Mouse (Mus musculus) 3T3-L1 (cell line): ENCODE measurements at regions not wholly inside any gene's neighbourhood (a gene's known extent, or its start where the extent isn't known, plus 50 kb on each side); places are given as distances from the start of the nearest gene placed in this dataset.

Experiments used
- DNase-seq: peaks from one replicate; pipeline ENCODE4 v3.0.0-alpha.2; 2015; ENCODE audit warnings: low read depth, low spot score

DNA sequence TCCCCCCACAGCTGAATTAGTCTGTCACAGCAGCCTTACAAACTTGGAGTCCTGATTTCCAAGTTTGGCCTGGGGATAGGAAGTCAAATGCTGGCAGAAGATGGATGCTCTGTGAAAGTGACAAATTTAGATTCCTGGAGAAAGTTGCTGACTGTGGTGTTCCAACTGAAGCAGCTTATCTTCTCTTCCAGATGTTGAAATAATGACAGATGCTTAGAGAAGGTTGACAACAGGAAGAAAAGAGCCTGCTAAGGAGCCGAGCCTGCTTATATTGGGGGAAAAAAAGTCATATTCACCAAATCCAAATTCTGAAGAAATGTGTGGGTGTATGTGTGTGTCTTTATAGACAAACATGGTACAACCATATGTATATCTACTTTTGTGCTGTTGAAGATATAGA lies 1380.4 kb upstream of the Cdh8 start:
- DNase-seq, result no peak

DNA sequence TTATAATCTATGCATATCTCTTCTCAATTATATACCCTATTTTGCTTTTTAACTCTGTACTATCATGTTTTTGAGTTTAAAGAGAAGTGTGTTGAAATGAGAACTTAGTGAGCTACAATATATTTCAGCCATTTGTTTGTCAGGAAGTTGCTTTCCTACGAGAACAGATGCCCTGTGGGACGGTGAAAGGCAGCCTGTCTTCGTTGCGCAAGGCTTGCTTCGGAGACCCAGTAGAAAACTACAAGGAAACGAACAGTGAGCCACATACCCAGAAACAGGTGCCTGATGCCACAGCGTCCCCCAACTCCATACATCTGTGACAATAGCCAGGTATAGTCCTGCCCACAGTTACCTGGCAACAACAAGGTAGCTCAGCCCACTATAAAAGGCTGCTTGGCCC lies 1377.7 kb upstream of the Cdh8 start:
- DNase-seq, result no peak

DNA sequence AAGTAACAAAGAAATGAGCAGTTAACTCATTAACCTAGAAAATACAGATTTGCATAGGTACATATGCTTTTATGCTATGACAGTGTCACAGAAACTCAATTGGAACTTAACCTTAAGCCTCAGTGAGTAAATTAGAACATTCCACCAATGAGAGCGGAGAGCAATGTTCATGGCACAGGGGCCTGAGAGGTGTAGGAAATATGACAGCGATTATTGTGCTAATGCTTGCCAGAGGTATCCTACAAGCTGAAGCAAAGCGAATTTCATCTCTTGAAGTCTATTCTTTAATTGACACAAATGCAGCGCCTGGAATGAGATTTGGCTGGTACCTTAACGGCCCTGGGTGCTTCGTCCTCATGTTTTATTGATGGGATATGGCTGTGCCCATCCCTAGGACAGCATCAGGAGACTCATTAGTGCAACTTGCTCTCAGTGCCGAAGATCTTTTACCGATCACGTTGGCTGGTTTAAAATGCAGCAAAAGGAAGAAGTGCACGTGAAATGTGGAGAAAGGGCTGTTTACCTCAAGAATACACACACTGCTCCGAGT lies 1374.4 kb upstream of the Cdh8 start:
- DNase-seq, result no peak

DNA sequence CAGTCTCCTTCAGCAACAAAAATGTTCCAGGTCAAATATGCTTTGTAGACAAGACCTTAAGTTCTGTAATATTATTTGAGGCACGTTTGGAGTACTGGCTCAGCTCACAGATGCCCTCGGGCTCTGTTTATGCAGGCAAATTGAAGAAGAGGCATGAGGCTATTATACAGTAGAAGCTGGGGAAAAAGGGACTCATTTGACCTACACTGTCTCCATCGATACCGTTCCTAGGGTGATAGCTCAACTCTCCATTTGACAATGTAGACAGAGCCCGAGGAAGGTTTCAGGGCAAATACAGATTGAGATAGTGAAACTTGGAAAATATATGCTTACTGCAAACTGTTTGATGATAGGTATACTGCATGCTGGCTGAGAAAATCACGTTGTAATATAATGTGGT lies 1371.9 kb upstream of the Cdh8 start:
- DNase-seq, result no peak

DNA sequence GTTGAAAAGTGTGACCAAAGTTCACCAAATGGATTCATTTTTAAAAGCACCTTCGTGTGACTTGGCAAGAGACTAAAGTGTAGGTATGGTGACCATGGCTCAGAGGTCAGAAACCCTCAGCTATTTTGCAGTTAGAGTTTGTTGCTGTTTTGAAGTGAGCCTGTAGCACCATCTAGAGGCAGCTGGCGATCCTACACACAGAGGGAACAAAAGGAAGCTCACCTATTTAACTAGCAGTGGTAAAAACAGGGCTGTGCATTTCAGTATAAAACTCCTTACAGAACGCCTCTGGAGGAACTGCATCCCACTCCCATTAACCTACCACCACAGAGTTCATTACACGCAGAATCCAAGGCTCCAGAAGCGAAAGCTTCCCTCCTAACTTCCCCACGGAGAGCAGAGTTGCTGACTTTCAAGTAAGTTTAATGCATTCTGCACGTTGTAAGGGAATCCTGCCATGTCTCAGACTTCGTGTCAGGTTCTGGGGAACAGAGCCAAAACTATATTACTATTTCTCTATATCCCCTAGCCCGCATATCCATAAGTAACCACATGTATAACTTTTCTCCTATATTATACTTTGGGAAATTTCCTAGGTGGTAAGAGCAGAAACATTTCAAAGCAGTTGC lies 1356.6 kb upstream of the Cdh8 start:
- peak; percentile 64 for DNase-seq

DNA sequence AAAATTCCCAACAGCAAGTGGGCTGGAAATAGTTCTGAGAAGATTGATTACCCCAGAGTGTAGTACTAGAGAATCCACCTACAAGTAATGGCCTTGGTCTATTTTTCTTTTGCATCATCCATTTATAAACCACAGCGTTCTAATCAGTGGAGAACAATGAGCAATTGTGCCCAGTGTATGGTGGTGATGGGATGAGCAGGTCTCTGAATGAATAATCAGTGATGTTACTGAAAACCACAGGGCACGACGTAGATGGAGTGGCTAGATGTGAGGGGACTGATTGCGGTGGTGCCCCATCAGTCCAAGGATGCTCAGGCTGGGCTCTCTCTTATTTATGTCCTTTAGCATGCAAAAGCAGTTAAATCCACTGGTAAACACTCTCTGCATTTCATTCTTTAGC lies 1353.3 kb upstream of the Cdh8 start:
- DNase-seq, result no peak

DNA sequence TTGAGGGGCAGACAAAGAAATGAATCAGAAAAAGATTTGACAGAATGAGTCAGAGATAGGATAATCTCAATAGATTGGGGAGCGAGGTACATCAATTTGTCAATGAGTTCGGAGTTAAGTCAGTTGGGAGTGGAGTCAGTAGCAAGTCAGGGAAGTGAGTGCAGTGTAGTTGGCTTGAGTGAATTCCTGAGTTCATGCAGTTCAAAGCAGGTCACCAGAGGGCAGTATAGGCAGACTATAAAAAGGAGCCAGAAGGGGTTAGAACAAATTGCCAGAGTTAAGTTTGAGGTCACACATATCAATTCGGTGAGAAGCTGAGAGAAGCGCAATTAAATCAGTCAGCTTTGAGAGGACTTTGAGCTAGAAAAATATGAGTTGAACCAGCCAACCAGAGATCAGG lies 1317.7 kb upstream of the Cdh8 start:
- DNase-seq, result peak; percentile 14

DNA sequence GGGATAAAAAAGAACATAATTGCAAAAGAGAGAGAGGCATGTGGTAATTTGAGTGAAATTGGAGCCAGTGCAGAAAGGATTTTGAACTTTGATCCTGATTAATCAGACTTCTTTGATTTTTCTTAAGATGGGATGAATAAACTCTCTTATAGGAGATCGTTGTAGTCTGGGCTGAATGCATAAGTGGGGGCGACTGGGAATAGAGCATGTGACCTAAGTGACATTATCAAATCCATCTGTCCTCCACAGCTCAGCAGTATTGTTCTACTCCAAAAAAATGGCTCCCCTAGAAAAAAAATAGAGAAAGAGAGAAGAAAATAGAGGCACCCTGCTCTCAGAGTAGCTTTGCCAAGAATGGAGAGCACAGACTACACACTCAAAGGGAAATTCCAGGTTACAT lies 1286.1 kb upstream of the Cdh8 start:
- no peak for DNase-seq

DNA sequence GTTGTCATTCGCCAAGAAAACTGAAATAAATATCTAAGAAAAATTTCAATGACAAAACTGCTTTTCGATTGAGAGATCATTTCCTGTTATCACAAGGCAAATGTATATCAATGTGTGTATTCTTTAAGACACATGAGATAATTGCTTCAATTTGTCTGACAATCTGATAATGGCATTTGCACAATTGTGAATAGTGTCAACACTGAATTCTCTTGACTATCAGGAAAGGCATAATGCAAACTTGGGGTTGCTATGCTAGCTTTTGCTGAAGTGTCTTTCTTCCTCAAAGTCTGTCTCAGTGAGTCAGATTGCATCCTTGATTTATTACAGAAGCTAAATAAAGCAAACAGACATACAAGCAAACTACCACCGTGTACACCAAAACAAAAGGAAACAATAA lies 1278.8 kb upstream of the Cdh8 start:
- no peak for DNase-seq

DNA sequence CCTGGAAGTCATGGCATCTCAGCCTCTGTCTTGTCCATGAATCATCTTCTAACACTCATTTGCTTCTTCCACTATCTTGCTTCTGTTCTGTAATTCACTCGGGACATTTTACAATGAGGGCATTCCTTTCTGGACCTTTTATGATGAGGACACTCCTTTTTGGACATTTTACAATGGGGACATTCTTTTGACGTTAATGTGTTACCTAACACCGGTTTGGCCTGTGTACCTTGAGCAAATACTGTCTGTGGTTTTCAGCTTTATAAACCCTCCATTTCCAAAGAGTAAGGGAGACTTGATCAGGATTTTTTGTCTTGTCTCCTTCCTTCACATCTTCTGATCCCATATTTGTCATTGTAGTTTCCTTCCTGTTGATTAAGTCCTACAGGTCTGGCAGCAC lies 1262.3 kb upstream of the Cdh8 start:
- no peak for DNase-seq
